18 mouse cellular contexts compared by ENCODE assay signal in the genomic region with DNA sequence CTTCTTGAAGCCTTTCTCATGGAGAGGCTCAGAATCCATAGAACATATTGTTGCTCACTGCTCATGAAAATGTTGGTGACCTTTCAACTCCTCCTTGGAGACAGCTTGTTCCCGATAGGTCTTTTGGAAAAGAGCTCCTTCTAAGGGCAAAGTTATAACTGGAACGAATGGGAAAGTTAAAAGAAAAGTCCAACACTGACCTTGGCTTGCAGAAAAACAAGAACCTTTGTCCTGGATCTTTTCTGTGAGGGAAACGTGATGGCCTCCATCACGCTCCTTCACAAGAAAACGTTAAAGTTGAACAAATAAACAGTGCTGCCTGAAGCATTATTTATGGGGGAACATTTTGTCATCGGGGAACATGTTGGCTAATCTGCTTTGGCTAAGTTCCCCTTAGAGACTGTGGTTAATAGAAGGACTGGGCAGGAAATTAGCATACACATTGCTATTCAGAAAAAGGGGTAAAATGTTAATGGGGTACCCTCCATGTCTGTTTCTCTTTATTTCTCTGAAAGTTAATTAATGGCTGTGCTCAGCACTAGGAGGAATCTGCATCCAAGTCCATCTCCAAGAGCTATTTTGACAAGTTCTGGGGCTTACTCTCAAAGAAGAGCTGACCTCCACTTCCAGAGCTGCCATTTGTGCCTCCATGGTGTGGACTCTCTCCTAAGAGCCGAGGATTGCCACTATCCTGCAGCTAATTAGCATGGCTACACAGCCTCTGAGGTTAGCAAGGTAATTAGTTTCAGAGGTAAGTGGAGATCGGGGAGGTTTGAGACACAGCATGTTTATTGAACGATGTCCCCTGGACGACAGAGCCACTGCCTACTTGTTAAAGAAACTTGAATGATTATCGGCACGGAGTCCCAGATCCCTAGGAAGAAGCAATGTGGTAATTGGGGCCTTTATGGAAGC.
DNase-seq lines count a peak whose midpoint lies in the region; ATAC-seq and TF ChIP-seq lines count a peak whose summit lies in the region.
"Had no signal": no experiment of that assay in that cellular context is flagged by ENCODE, and none has a peak within 500 bp of the region (broad histone marks: within the 10 kb centered on the region; RNA-seq: fewer than 3 reads in every experiment).

No protein-coding gene starts in this region.

- no peaks in the 10 kb centered on the region for H3K27me3 ChIP-seq in forebrain, embryonic 11.5 days (ENCODE audit: control insufficient read depth, insufficient read depth, low read length)
- no peaks in the 10 kb centered on the region for H3K27me3 ChIP-seq in forebrain, postnatal 0 days (ENCODE audit: insufficient read depth, low read length)
- no peaks in the 10 kb centered on the region for H3K27me3 ChIP-seq in heart, embryonic 10.5 days (ENCODE audit: insufficient read depth, poor library complexity, severe bottlenecking)
- H3K27me3 ChIP-seq in lung, postnatal 0 days (replicated peaks; ENCODE audit: insufficient read depth, low read length), result no peaks in the 10 kb centered on the region
- no peaks in the 10 kb centered on the region for H3K27me3 ChIP-seq in small intestine, adult 2 months (ENCODE audit: control insufficient read depth, insufficient read depth, low read length)
- H3K27me3 ChIP-seq: hindbrain, embryonic 13.5 days; limb, embryonic 15.5 days; megakaryocyte, embryonic 14.5 days; midbrain, embryonic 15.5 days had no signal

- no peak for TF ChIP-seq CTCF in forebrain, postnatal 0 days (IDR thresholded peaks at IDR 0.05; ENCODE audit: low read depth)
- no peak for TF ChIP-seq CTCF in lung, postnatal 0 days (IDR thresholded peaks at IDR 0.05)
- TF ChIP-seq CTCF in small intestine, adult 2 months (IDR thresholded peaks at IDR 0.05; ENCODE audit: extremely low read depth, insufficient read length, insufficient replicate concordance, low read depth, low read length), result no peak

- DNase-seq in forebrain, embryonic 11.5 days (ENCODE audit: low spot score), result no peak
- no peak for DNase-seq in forebrain, postnatal 0 days
- peak; percentile 29 for DNase-seq in heart, adult 8-10 months (ENCODE audit: low spot score)
- DNase-seq in heart, embryonic 10.5 days (ENCODE audit: low spot score), result no peak
- DNase-seq in lung, postnatal 0 days (ENCODE audit: low spot score), result peak; percentile 37
- DNase-seq in lung, postnatal 10 days, result no peak
- no peak for DNase-seq in ovary, postnatal 14 days (ENCODE audit: low spot score)
- DNase-seq: cerebellum, adult 11 months; cerebellum, postnatal 25 days; heart, adult 2 months; heart, postnatal 10 days; layer of hippocampus, postnatal 36 days had no signal

- ATAC-seq in forebrain, embryonic 11.5 days (replicated peaks; ENCODE audit: low FRiP score), result peak; percentile 36; the same call in 1 of the 2 replicates
- no peak for ATAC-seq in forebrain, postnatal 0 days
- ATAC-seq in lung, postnatal 0 days, result no peak
- ATAC-seq: intestine, embryonic 16.5 days; midbrain, embryonic 15.5 days had no signal

- TF ChIP-seq POLR2A in small intestine, adult 2 months (IDR thresholded peaks at IDR 0.05; ENCODE audit: low read depth, low read length), result no peak

- no peak overlapping the region for H3K9ac ChIP-seq in forebrain, embryonic 11.5 days (ENCODE audit: low read length)
- H3K9ac ChIP-seq in forebrain, postnatal 0 days, result no peak overlapping the region
- H3K9ac ChIP-seq in lung, postnatal 0 days (replicated peaks; ENCODE audit: low read depth), result no peak overlapping the region
- H3K9ac ChIP-seq: hindbrain, embryonic 13.5 days; limb, embryonic 15.5 days; midbrain, embryonic 15.5 days had no signal

- no peak overlapping the region for H3K4me3 ChIP-seq in forebrain, embryonic 11.5 days (ENCODE audit: low read depth, low read length)
- H3K4me3 ChIP-seq in forebrain, postnatal 0 days (ENCODE audit: low read depth, low read length), result no peak overlapping the region
- H3K4me3 ChIP-seq in heart, embryonic 10.5 days, result no peak overlapping the region
- no peak overlapping the region for H3K4me3 ChIP-seq in lung, postnatal 0 days (ENCODE audit: low read depth, low read length)
- no peak overlapping the region for H3K4me3 ChIP-seq in small intestine, adult 2 months (ENCODE audit: low read depth, low read length)
- H3K4me3 ChIP-seq: heart, adult 2 months; hindbrain, embryonic 13.5 days; limb, embryonic 15.5 days; megakaryocyte, embryonic 14.5 days; midbrain, embryonic 15.5 days had no signal

- H3K4me2 ChIP-seq in forebrain, embryonic 11.5 days (ENCODE audit: low read depth, low read length, severe bottlenecking), result no peak overlapping the region
- H3K4me2 ChIP-seq in forebrain, postnatal 0 days (ENCODE audit: low read depth), result no peak overlapping the region
- no peak overlapping the region for H3K4me2 ChIP-seq in lung, postnatal 0 days (replicated peaks; ENCODE audit: low read depth, low read length)
- H3K4me2 ChIP-seq: hindbrain, embryonic 13.5 days; limb, embryonic 15.5 days; midbrain, embryonic 15.5 days had no signal

- H3K4me1 ChIP-seq in forebrain, embryonic 11.5 days (replicated peaks; ENCODE audit: control insufficient read depth, insufficient read depth, low read length), result no peaks in the 10 kb centered on the region
- H3K4me1 ChIP-seq in forebrain, postnatal 0 days (ENCODE audit: insufficient read depth), result no peaks in the 10 kb centered on the region
- no peaks in the 10 kb centered on the region for H3K4me1 ChIP-seq in heart, embryonic 10.5 days
- H3K4me1 ChIP-seq in lung, postnatal 0 days (ENCODE audit: insufficient read depth, low read depth, low read length), result no peaks in the 10 kb centered on the region
- H3K4me1 ChIP-seq in small intestine, adult 2 months (ENCODE audit: control insufficient read depth, insufficient read depth, insufficient read length, low read length), result no peaks in the 10 kb centered on the region
- H3K4me1 ChIP-seq: hindbrain, embryonic 13.5 days; megakaryocyte, embryonic 14.5 days; midbrain, embryonic 15.5 days had no signal

- H3K9me3 ChIP-seq in forebrain, embryonic 11.5 days (ENCODE audit: control insufficient read depth, low read length), result no peaks in the 10 kb centered on the region; the same call in 1 of the 2 replicates
- H3K9me3 ChIP-seq in forebrain, postnatal 0 days (ENCODE audit: low read length), result no peaks in the 10 kb centered on the region
- H3K9me3 ChIP-seq in heart, embryonic 10.5 days, result no peaks in the 10 kb centered on the region
- H3K9me3 ChIP-seq in lung, postnatal 0 days (ENCODE audit: low read length), result no peaks in the 10 kb centered on the region
- H3K9me3 ChIP-seq: hindbrain, embryonic 13.5 days; limb, embryonic 15.5 days; midbrain, embryonic 15.5 days had no signal

- H3K27ac ChIP-seq in forebrain, embryonic 11.5 days (ENCODE audit: low read depth, low read length), result no peak overlapping the region
- no peak overlapping the region for H3K27ac ChIP-seq in forebrain, postnatal 0 days (ENCODE audit: low read depth, low read length)
- H3K27ac ChIP-seq in heart, embryonic 10.5 days, result no peak overlapping the region
- peak overlapping the region; percentile 79 for H3K27ac ChIP-seq in lung, postnatal 0 days (ENCODE audit: low read length)
- 0 out of 2 replicates have a peak overlapping the region, but pooled peaks have one; percentile 22 for H3K27ac ChIP-seq in small intestine, adult 2 months (ENCODE audit: insufficient read depth, low read depth, low read length)
- H3K27ac ChIP-seq: heart, adult 2 months; hindbrain, embryonic 13.5 days; limb, embryonic 15.5 days; midbrain, embryonic 15.5 days had no signal

- no peaks in the 10 kb centered on the region for H3K36me3 ChIP-seq in forebrain, embryonic 11.5 days (ENCODE audit: control insufficient read depth, insufficient read depth, low read length)
- no peaks in the 10 kb centered on the region for H3K36me3 ChIP-seq in forebrain, postnatal 0 days (ENCODE audit: insufficient read depth)
- no peaks in the 10 kb centered on the region for H3K36me3 ChIP-seq in heart, embryonic 10.5 days
- H3K36me3 ChIP-seq in lung, postnatal 0 days (ENCODE audit: insufficient read depth, low read length), result no peaks in the 10 kb centered on the region
- no peaks in the 10 kb centered on the region for H3K36me3 ChIP-seq in small intestine, adult 2 months (ENCODE audit: control insufficient read depth, insufficient read depth, low read length)
- H3K36me3 ChIP-seq: hindbrain, embryonic 13.5 days; limb, embryonic 15.5 days; midbrain, embryonic 15.5 days had no signal

- TF ChIP-seq EP300 in lung, postnatal 0 days (IDR thresholded peaks at IDR 0.05), result peak; percentile 47; the same call in 1 of the 2 replicates

- 59% methylated on average over 12 of the region's 12 CpGs for WGBS in forebrain, embryonic 11.5 days
- WGBS in forebrain, postnatal 0 days, result 29% methylated on average over 12 of the region's 12 CpGs
- WGBS in heart, embryonic 10.5 days, result 75% methylated on average over 12 of the region's 12 CpGs
- WGBS in lung, postnatal 0 days, result 57% methylated on average over 12 of the region's 12 CpGs
- WGBS in small intestine, adult 2 months, result 69% methylated on average over 12 of the region's 12 CpGs

Comparison
In these comparisons a context has a peak if more than half of its experiments do, and no peak if none do; other contexts are left out.
1. DNase-seq: peak in heart, adult 8-10 months (single experiment) and lung, postnatal 0 days (single experiment); none in forebrain, embryonic 11.5 days (single experiment), forebrain, postnatal 0 days (single experiment), heart, embryonic 10.5 days (single experiment), lung, postnatal 10 days (single experiment) and ovary, postnatal 14 days (single experiment).
2. H3K27ac ChIP-seq: peak in lung, postnatal 0 days (single experiment) and small intestine, adult 2 months (single experiment); none in forebrain, embryonic 11.5 days (single experiment), forebrain, postnatal 0 days (single experiment) and heart, embryonic 10.5 days (single experiment).